Mouse (Mus musculus) CD8-positive naive resting alpha-beta T cell, adult 2 months (primary cell): ENCODE results near the gene Duox2.
"Not testable (repeated sequence)": the region's sequence is repeated elsewhere in the genome, so short reads cannot be mapped to it uniquely, and the experiment has no call there.

ENCODE experiments used
- DNase-seq, 2 experiments: peaks; one replicate each; pipeline ENCODE4 v3.0.0; 2022; ENCODE audit warnings: low read depth in 2 of 2, low spot score in 2 of 2

Duox2 gene

GRCm38 (mm10) chr2:122298096-122298499, at the start of gene Duox2:
Duox2 (minus strand) TSS chr2:122298449.
- no peak for DNase-seq

- DNase-seq = no peak
These were observed 49.0 kb upstream of the Duox2 start for GRCm38 (mm10) chr2:122347257-122347656.

GRCm38 (mm10) chr2:122346164-122346563, 47.9 kb upstream of the Duox2 start:
- not testable (repeated sequence) for DNase-seq

GRCm38 (mm10) chr2:122345106-122345893, 47.1 kb upstream of the Duox2 start:
- no peak for DNase-seq

GRCm38 (mm10) chr2:122337291-122337690, 39.0 kb upstream of the Duox2 start:
- no peak for DNase-seq

GRCm38 (mm10) chr2:122334170-122334569, 35.9 kb upstream of the Duox2 start:
- DNase-seq = no peak

- no peak for DNase-seq
These were observed 34.0 kb upstream of the Duox2 start for GRCm38 (mm10) chr2:122332222-122332621.

GRCm38 (mm10) chr2:122330317-122330716, 32.1 kb upstream of the Duox2 start:
- not testable (repeated sequence) for DNase-seq

- DNase-seq = no peak
These were observed 29.7 kb upstream of the Duox2 start for GRCm38 (mm10) chr2:122327986-122328385.

GRCm38 (mm10) chr2:122325361-122325760, 27.1 kb upstream of the Duox2 start:
- DNase-seq = no peak

- DNase-seq = no peak
These were observed 26.3 kb upstream of the Duox2 start for GRCm38 (mm10) chr2:122324586-122324985.

GRCm38 (mm10) chr2:122323960-122324359, 25.7 kb upstream of the Duox2 start:
- DNase-seq = no peak

GRCm38 (mm10) chr2:122317384-122317783, 19.1 kb upstream of the Duox2 start:
- DNase-seq = no peak

GRCm38 (mm10) chr2:122315372-122315771, 17.1 kb upstream of the Duox2 start, which contains the start of gene Duox1:
Duox1 (plus strand) TSS chr2:122315672.
- DNase-seq = no peak

- DNase-seq = no peak
These were observed 15.3 kb upstream of the Duox2 start, which contains the start of gene Duoxa1 for GRCm38 (mm10) chr2:122313536-122313935. Duoxa1 (minus strand) TSS chr2:122313730.

- DNase-seq = peak; percentile 56 to 65
These were observed 14.6 kb upstream of the Duox2 start for GRCm38 (mm10) chr2:122312722-122313417.

GRCm38 (mm10) chr2:122311561-122311960, 13.3 kb upstream of the Duox2 start:
- DNase-seq = no peak

- DNase-seq = no peak
These were observed 11.4 kb upstream of the Duox2 start for GRCm38 (mm10) chr2:122309647-122310046.

- DNase-seq = no peak
These were observed 7.9 kb upstream of the Duox2 start for GRCm38 (mm10) chr2:122306184-122306583.

- DNase-seq = no peak
These were observed 7.0 kb upstream of the Duox2 start for GRCm38 (mm10) chr2:122305097-122305892.

- DNase-seq = no peak
These were observed 6.3 kb upstream of the Duox2 start for GRCm38 (mm10) chr2:122304544-122304943.
